Mouse (Mus musculus): ENCODE results near the gene Baz2b.

- TF ChIP-seq GATA1 (IDR thresholded peaks at IDR 0.05; ENCODE audit: borderline replicate concordance, low read length) (no peak), FLI1 (IDR thresholded peaks at IDR 0.05; ENCODE audit: low read length) (no peak)
Measured at GRCm38 (mm10) chr2:60082984-60083636, 126.5 kb downstream of the Baz2b start.

Data from megakaryocyte, embryonic 14.5 days (primary cell).